9 mouse cellular contexts compared by ENCODE assay signal in genomic region chr1:62783354-62784083, GRCm38 (mm10).
DNase-seq lines count a peak whose midpoint lies in the region; ATAC-seq lines count a peak whose summit lies in the region.
"Had no signal": no experiment of that assay in that cellular context is flagged by ENCODE, and none has a peak within 500 bp of the region (broad histone marks: within the 10 kb centered on the region; RNA-seq: fewer than 3 reads in every experiment).

No protein-coding gene starts in this region.

- no peaks in the 10 kb centered on the region for H3K27me3 ChIP-seq in midbrain, embryonic 11.5 days (ENCODE audit: control insufficient read depth, insufficient read depth, low read length)

- ATAC-seq in midbrain, embryonic 11.5 days (ENCODE audit: low FRiP score): peak; percentile 41
- no peak for ATAC-seq in inflammation-experienced regulatory T-cells, adult 6 months

- peak; percentile 37 for DNase-seq in left cerebral cortex, postnatal 4 days
- DNase-seq in left cerebral cortex, postnatal 36 days (ENCODE audit: low spot score in 2 of 2): no peak
- DNase-seq in ZHBTc4 (ENCODE audit: low read depth, low spot score): peak; percentile 95
- DNase-seq in cerebellum, postnatal 14 days: peak; percentile 59 to 70
- no peak for DNase-seq in midbrain, embryonic 11.5 days (ENCODE audit: low spot score, missing footprints)
- DNase-seq in urinary bladder, postnatal 36 days (ENCODE audit: low spot score in 2 of 2): no peak
- DNase-seq in heart, adult 11 months: no peak

- H3K4me2 ChIP-seq in midbrain, embryonic 11.5 days: no peak overlapping the region

- peaks cover 5% of the 10 kb centered on the region; the same call in 1 of the 2 replicates for H3K4me1 ChIP-seq in midbrain, embryonic 11.5 days (ENCODE audit: control insufficient read depth, insufficient read depth, low read length)
- H3K4me1 ChIP-seq: megakaryocyte, embryonic 14.5 days had no signal

- no peak overlapping the region for H3K9ac ChIP-seq in midbrain, embryonic 11.5 days (ENCODE audit: low read length)

- 71% methylated on average over 18 of the region's 18 CpGs for WGBS in midbrain, embryonic 11.5 days

- no peak overlapping the region for H3K27ac ChIP-seq in midbrain, embryonic 11.5 days (ENCODE audit: low read depth, low read length)

- H3K36me3 ChIP-seq in midbrain, embryonic 11.5 days (ENCODE audit: control insufficient read depth, insufficient read depth, low read length): no peaks in the 10 kb centered on the region

- no peak overlapping the region for H3K4me3 ChIP-seq in midbrain, embryonic 11.5 days (ENCODE audit: low read depth, low read length)
- H3K4me3 ChIP-seq: megakaryocyte, embryonic 14.5 days had no signal

- intact Hi-C loops in left cerebral cortex, postnatal 4 days (cut with DNase I): no loop called here
- intact Hi-C loops in left cerebral cortex, postnatal 36 days (cut with DNase I): no loop called here

- H3K9me3 ChIP-seq in midbrain, embryonic 11.5 days (ENCODE audit: control insufficient read depth, low read length): no peaks in the 10 kb centered on the region
- H3K9me3 ChIP-seq: megakaryocyte, embryonic 14.5 days had no signal

Comparison
In these comparisons a context has a peak if more than half of its experiments do, and no peak if none do; other contexts are left out.
1. DNase-seq: peak in left cerebral cortex, postnatal 4 days (single experiment), ZHBTc4 (single experiment) and cerebellum, postnatal 14 days (2 of 2); none in left cerebral cortex, postnatal 36 days (0 of 2), midbrain, embryonic 11.5 days (single experiment), urinary bladder, postnatal 36 days (0 of 2) and heart, adult 11 months (single experiment).